Mouse (Mus musculus) adrenal gland, adult 8-10 months (tissue): ENCODE measurements around the gene Wwox. TPM values are rescaled to one million over a fixed set of nuclear protein-coding genes. Genes with fewer than 3 reads are reported as not detected.
A peak's percentile ranks its signal among the peaks of the same experiment; 100 is the strongest.

Experiments
- DNase-seq: peaks from one replicate; pipeline ENCODE4 v3.0.0; 2022
- total RNA-seq, 4 experiments: library from RNA; stranded (reverse); gene quantifications; 2 replicates each; pipeline ENCODE4 v1.2.4; 2022

The Wwox gene
- total RNA-seq, 4 experiments from 2014 or later = 26.4 to 56.6 (median 35.7) TPM

DNA sequence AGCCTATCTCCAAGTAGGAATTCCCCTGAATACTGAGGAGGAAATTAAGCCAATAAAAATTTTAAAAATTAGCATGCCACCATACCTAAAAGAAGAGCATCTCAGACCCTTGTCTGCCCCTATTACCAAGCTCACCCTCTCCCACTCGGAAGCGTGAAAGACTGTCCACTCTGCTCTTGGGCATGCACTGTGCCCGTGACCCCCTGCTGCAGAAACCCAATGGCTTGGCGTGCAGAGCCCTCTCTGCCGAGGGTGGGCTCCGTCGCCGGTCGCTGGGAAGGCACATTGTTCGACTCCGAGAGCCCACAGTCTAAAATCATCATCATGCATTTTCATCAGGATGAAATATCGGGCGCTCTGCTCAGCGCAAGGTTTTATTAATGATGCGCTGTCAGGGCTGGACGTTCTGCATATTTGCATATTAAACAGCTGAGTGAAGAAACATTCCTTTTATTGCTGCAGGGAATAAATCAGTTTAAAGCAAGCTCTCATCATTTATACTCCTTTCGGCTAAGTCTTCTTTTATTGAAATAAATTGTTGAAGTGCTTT, 471.7 kb downstream of the Wwox start:
- no peak for DNase-seq

DNA sequence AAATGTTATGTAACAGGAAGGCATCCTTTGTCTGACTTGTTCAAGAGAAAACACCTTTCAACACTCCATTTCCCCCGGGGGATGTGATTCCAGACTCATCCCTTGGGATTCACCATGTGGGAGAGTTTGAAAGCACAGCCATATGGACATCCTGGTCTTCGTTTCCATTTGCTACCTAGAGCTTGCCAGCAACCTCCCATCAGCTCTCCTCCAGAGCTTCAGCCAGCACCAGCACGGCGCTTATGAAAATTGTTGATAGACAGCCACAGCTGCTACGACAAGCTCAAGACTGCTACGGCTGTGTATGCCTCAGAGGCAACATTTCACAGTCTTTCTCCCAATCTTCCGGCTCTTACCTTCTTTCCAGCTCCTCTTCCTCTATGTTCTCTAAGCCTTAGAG, 484.2 kb downstream of the Wwox start:
- DNase-seq = no peak

DNA sequence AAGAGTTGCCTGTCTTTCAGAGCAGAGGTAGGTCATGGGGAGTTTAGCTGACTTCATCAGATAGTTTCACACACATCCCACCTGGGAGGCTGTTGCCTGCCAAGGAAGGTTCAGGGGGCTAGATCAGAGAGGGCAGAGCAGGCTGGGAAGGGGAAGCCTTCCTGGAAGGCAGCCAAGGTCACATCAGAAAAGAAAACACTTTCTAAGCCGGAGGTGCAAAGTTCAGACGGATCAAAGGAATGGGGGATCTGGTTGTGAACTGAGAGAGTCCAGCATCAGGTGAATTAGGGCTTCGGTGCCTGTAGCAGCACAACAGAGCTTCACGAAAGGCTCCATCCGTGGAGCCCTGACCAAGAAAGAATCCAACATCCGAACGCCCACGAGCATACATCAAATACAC, 488.0 kb downstream of the Wwox start:
- DNase-seq = no peak

DNA sequence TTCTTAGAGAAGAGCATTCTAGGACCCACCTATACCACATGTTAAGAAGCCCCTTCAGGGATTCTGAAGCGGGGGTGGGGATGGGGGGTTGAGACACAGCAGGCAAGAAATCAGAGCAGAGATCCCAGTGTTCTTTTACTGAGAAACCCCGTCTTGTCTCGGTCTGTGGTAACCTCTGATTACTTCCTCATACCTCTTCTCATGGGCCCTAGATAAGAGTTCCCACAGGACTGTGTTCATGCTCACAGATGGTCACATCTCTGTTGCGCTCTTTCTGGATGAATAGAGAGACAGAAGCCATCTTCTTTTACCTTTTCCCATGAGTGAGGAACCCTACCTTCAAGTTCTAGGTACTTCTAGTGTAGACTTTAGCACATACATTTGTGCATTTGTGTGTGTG, 488.5 kb downstream of the Wwox start:
- no peak for DNase-seq

DNA sequence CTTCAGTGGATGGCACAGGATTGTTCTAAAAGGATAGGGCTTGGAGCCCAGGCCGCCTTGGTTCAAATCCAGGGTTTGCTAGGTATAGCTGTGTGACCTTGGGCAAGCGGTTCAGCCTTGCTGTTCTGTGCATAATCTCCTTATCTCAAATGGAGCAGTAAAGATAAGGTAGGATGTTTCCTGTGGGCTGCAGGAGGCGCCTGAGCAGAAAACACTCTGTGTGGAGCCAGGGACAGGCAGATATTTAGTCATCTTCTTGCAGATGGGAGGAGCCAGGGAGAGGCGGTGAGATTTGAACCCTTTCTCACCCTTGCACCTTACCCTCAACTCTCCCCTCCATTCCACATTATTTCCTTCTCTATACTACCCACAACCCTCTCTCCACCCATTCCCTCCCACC, 490.1 kb downstream of the Wwox start:
- no peak for DNase-seq

DNA sequence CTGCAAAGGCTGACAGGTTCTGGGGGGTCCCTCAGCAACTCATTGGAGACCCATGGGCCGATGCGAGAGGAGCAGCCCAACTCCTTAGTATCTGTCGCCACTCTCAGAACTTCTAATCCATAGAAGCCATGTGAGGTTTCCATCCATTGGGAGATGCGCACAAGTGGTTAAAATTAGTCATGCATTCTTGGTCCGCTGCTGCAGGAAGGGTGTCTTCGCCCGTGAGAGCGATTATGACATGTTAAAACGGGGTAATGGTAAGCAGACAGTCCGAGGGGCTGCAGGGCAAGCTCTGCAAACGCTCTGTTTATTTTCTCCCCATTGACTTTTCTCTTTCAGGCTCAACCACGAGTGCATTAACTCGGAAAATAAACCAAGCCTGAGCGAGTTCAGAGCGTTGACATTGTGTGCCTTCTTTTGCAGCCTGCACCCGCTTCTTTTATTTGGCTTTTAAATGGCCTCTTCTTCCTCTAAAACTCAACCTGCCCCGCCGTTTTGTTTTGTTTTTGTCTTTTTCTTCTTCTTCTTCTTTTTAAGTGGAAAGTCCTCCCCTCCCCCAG, 492.7 kb downstream of the Wwox start:
- no peak for DNase-seq

DNA sequence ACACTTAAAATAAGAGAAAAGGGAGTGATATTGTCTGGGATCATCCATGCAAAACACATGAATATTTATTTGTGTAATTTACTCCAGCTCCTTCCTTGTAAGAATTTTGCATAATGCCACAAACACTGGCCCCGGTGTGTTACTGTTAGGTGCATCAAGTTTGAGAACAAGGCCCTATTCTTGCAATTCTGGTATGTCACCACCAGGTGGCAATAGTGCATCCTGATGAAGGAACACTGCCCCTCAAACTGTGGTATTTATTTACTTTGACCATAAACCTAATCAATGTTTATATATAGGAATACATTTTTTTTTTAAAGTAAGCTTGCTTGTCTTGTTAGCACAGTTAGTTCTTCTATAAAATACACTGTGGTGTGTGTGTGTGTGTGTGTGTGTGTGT, 493.8 kb downstream of the Wwox start:
- no peak for DNase-seq

GRCm38 (mm10) chr8:114936887-114937286, 497.4 kb downstream of the Wwox start:
- no peak for DNase-seq

DNA sequence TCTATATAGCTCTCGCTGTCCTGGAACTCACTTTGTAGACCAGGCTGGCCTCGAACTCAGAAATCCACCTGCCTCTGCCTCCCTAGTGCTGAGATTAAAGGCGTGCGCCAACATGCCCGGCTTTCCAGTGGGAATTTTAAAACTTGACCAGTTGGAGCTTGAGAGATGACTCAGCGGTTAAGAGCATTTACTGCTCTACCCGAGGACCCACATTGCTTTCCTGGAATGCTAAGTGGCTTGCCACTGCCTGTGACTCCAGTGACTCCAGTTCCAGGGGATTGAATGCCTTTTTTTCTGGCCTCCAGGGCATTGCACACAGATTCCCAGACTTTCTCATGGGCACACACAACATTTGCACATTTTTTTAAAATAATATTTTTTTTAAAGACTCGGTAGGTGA, 499.9 kb downstream of the Wwox start:
- no peak for DNase-seq

GRCm38 (mm10) chr8:114941096-114941495, 501.6 kb downstream of the Wwox start:
- DNase-seq = no peak

GRCm38 (mm10) chr8:114941644-114942043, 502.2 kb downstream of the Wwox start:
- no peak for DNase-seq

DNA sequence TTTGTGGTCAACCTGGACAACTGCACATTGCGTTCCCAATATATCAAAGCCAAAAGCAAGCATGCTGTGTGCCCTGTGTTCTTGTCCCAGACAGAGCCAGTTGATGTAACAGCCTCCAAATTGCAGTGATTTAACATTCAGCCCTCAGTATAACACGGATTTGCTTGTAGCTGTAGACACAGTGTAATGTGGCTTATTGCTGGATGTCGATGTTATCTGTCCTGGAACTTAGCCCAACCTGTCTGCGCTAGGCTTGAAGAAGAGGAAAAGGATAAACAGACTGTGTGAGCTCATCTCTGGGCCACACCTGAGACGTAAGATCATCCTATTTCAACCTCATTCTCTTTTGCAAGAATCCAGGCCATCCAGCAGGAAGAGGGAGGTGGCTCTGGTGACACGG, 508.5 kb downstream of the Wwox start:
- no peak for DNase-seq

DNA sequence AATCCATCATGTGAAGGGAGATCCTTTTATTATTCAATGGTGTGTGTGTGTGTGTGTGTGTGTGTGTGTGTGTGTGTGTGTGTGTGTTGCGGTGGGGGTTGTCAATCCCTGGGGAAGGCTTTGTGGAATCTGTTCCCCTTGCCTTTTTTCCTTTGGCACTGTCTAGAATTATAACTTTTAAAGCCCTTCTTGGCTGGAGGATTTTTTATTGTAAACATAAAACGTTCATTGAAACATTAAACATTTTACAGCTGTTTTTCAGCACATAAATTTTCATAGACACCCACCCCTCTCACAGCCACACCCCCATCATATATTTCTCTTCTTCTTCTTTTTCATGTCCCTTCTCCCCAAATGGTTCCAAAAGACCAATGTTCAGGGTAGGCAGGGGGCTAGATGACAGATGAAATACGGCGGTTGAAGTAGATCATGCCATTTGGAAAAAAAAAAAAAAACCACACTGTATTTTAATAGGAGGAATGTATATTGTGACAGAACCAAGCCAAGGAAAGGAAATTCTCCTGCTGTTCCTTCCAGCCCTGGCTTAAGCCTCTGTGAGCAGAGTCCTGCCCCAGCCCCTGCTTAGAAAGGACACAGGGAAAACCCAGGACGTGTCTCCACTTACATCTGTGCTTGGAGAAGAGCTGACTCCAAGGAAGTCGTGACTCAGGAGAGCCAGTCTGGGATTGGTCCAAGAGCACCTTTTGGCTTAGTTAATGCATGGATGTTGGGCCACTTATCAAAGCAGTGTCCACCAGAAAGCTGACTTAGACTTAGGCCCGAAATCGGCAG, 517.1 kb downstream of the Wwox start:
- no peak for DNase-seq

GRCm38 (mm10) chr8:114958437-114959107, 519.1 kb downstream of the Wwox start:
- DNase-seq = no peak

- no peak for DNase-seq
These were observed 520.0 kb downstream of the Wwox start for GRCm38 (mm10) chr8:114959406-114959805.

DNA sequence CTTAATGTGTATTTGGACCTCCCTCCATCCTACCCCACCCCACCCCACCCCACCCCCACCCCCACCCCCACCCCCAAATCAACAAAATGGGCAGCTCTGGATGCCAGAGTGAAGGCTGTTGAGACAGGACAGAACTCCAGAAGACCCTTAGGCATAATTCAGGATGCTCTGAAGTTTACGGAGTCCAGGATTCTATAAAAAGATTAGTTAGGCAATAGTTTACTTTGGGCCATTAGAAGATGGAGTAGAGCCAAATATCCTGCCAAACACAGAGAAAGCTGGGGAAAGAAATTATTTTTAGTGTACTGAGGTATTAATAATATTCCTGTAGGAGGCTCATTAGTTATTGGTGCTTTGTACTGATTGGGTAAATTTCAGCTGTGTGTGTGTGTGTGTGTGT, 523.0 kb downstream of the Wwox start:
- DNase-seq = no peak

GRCm38 (mm10) chr8:114963282-114963681, 523.8 kb downstream of the Wwox start:
- no peak for DNase-seq

- no peak for DNase-seq
These were observed 524.8 kb downstream of the Wwox start for GRCm38 (mm10) chr8:114964206-114964605.

- DNase-seq = no peak
These were observed 529.4 kb downstream of the Wwox start for GRCm38 (mm10) chr8:114968842-114969241.

GRCm38 (mm10) chr8:114971378-114971777, 531.9 kb downstream of the Wwox start:
- peak; percentile 33 for DNase-seq

- DNase-seq = no peak
These were observed 533.6 kb downstream of the Wwox start for GRCm38 (mm10) chr8:114973002-114973461.

DNA sequence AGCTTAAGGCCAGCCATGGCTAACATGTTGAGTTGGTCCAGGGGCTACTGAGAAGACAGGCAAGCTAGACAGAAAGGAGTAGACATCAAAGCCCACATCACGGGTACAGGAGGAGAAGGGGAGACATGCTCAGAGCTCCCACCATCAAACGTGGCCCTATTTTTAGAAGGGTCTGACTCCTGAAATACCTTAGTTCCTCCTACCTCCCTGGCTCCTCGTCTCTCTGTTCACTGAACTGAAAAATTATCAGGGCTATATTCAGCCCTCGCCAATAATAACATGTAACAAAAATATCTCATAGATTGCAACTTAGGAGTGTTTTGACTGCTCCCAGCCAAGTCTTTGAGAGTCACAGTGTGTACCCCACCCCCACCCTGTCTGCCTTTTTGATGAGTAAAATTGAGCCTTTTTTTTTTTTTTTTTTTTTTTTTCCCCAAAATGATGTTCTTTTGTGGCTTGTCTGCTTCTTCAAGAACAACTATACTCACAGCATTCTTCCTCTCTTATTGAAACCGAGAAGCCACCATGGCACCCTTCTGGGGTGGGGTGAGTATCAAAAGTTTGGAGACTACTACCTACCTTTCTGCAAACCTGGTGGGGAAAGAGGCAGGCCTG, 535.0 kb downstream of the Wwox start:
- DNase-seq = no peak

- DNase-seq = peak; percentile 23
These were observed 538.3 kb downstream of the Wwox start for GRCm38 (mm10) chr8:114977746-114978145.
